ENCODE assay signal across 8 mouse cellular contexts in genomic region chr14:60741490-60741981, GRCm38 (mm10). TPM values are rescaled to one million over a fixed set of nuclear protein-coding genes. Genes with fewer than 3 reads are reported as not detected.
DNase-seq lines count a peak whose midpoint lies in the region; ATAC-seq and TF ChIP-seq lines count a peak whose summit lies in the region.

No protein-coding gene starts in this region.

- H3K4me2 ChIP-seq in heart, embryonic 13.5 days = peak overlapping the region; percentile 43

- no peak for TF ChIP-seq CTCF in cerebellum, adult 2 months (IDR thresholded peaks at IDR 0.05; ENCODE audit: borderline replicate concordance, insufficient read depth, low read depth, low read length)

- H3K4me1 ChIP-seq in cerebellum, adult 2 months (ENCODE audit: control insufficient read depth, insufficient read depth, low read length) = peaks cover 30% of the 10 kb centered on the region
- peaks cover 92% of the 10 kb centered on the region for H3K4me1 ChIP-seq in heart, embryonic 13.5 days
- peaks cover 57% of the 10 kb centered on the region for H3K4me1 ChIP-seq in limb, embryonic 10.5 days

- ATAC-seq in heart, embryonic 13.5 days (ENCODE audit: extremely low read depth, insufficient number of reproducible peaks, low FRiP score, low TSS enrichment) = peak; percentile 57; the same call in 1 of the 2 replicates

- H3K27ac ChIP-seq in cerebellum, adult 2 months (ENCODE audit: insufficient read depth, low read length) = peak overlapping the region; percentile 2; the same call in 1 of the 2 replicates
- peak overlapping the region; percentile 97 for H3K27ac ChIP-seq in heart, embryonic 13.5 days (replicated peaks)
- H3K27ac ChIP-seq in limb, embryonic 10.5 days = peak overlapping the region; percentile 31

- peak overlapping the region; percentile 68 for H3K9ac ChIP-seq in heart, embryonic 13.5 days

- no peak for TF ChIP-seq POLR2A in cerebellum, adult 2 months (IDR thresholded peaks at IDR 0.05; ENCODE audit: borderline replicate concordance, insufficient read depth, low read length)

- H3K4me3 ChIP-seq in cerebellum, adult 2 months (replicated peaks; ENCODE audit: insufficient read depth, low read depth, low read length) = no peak overlapping the region
- H3K4me3 ChIP-seq in heart, embryonic 13.5 days = no peak overlapping the region; the same call in 1 of the 2 replicates
- H3K4me3 ChIP-seq in limb, embryonic 10.5 days = no peak overlapping the region

- peak; percentile 72 for DNase-seq in ovary, adult 18-20 months (ENCODE audit: low spot score)
- no peak for DNase-seq in ovary, postnatal 10 days (ENCODE audit: low spot score)
- peak; percentile 79 to 80 for DNase-seq in cerebellum, adult 2 months
- DNase-seq in limb, embryonic 10.5 days (ENCODE audit: low spot score) = no peak
- peak; percentile 46 for DNase-seq in testis, postnatal 14 days (ENCODE audit: low spot score)
- DNase-seq in left cerebral cortex, adult 8-10 months (ENCODE audit: low spot score in 2 of 2) = no peak
- DNase-seq in thymus, postnatal 36 days = no peak

- no peaks in the 10 kb centered on the region for H3K27me3 ChIP-seq in cerebellum, adult 2 months (ENCODE audit: control insufficient read depth, insufficient read depth, low read length)
- no peaks in the 10 kb centered on the region for H3K27me3 ChIP-seq in heart, embryonic 13.5 days (replicated peaks)
- no peaks in the 10 kb centered on the region for H3K27me3 ChIP-seq in limb, embryonic 10.5 days (ENCODE audit: low read depth, poor library complexity, severe bottlenecking)

- peaks cover 24% of the 10 kb centered on the region for H3K36me3 ChIP-seq in heart, embryonic 13.5 days
- peaks cover 4% of the 10 kb centered on the region; the same call in 1 of the 2 replicates for H3K36me3 ChIP-seq in limb, embryonic 10.5 days

- no peaks in the 10 kb centered on the region for H3K9me3 ChIP-seq in heart, embryonic 13.5 days
- H3K9me3 ChIP-seq in limb, embryonic 10.5 days (replicated peaks) = no peaks in the 10 kb centered on the region

- 35% methylated on average over 6 of the region's 6 CpGs for WGBS in cerebellum, adult 2 months
- 15% methylated on average over 6 of the region's 6 CpGs for WGBS in heart, embryonic 13.5 days
- 76% methylated on average over 6 of the region's 6 CpGs for WGBS in limb, embryonic 10.5 days

RNA-seq across cellular contexts. Expression of gene C1qtnf9, which starts 26.4 kb away (rescaled TPM):
- polyA plus RNA-seq in cerebellum, adult 2 months (2012; rRNA removed) = 0.27 and 0.34 TPM in 2 replicates
- 0.36 and 0.60 TPM in 2 replicates for polyA plus RNA-seq in heart, embryonic 13.5 days (2015; fragmentation: Nextera tagmentation; extraction: Ambion mirVana)
- polyA plus RNA-seq in limb, embryonic 10.5 days (2016; fragmentation: Nextera tagmentation; extraction: Ambion mirVana) = 0.10 and 0.26 TPM in 2 replicates
- total RNA-seq in left cerebral cortex, adult 8-10 months (2022) = under 1 TPM in 3 of 4 experiments, not detected in 1; 0.19 to 0.37 (median 0.34) TPM

RNA-seq across cellular contexts. Expression of gene Mipep, which starts 42.8 kb away (rescaled TPM):
- polyA plus RNA-seq in cerebellum, adult 2 months (2012; rRNA removed) = 17.9 and 19.4 TPM in 2 replicates
- polyA plus RNA-seq in heart, embryonic 13.5 days (2015; fragmentation: Nextera tagmentation; extraction: Ambion mirVana) = 24.5 and 27.4 TPM in 2 replicates
- 24.0 and 25.1 TPM in 2 replicates for polyA plus RNA-seq in limb, embryonic 10.5 days (2016; fragmentation: Nextera tagmentation; extraction: Ambion mirVana)
- 10 to 100 TPM; 25.3 to 27.7 (median 26.0) TPM for total RNA-seq in left cerebral cortex, adult 8-10 months (2022)

Comparison
In these comparisons a context has a peak if more than half of its experiments do, and no peak if none do; other contexts are left out.
1. DNase-seq: peak in ovary, adult 18-20 months (single experiment), cerebellum, adult 2 months (2 of 2) and testis, postnatal 14 days (single experiment); none in ovary, postnatal 10 days (single experiment), limb, embryonic 10.5 days (single experiment), left cerebral cortex, adult 8-10 months (0 of 2) and thymus, postnatal 36 days (0 of 2).
2. H3K27ac ChIP-seq: peak in every context shown above with its lines; median percentile 97 in heart, embryonic 13.5 days; 31 in limb, embryonic 10.5 days; 2 in cerebellum, adult 2 months.